Comparison of ENCODE assay signal across 15 mouse cellular contexts in the genomic region with DNA sequence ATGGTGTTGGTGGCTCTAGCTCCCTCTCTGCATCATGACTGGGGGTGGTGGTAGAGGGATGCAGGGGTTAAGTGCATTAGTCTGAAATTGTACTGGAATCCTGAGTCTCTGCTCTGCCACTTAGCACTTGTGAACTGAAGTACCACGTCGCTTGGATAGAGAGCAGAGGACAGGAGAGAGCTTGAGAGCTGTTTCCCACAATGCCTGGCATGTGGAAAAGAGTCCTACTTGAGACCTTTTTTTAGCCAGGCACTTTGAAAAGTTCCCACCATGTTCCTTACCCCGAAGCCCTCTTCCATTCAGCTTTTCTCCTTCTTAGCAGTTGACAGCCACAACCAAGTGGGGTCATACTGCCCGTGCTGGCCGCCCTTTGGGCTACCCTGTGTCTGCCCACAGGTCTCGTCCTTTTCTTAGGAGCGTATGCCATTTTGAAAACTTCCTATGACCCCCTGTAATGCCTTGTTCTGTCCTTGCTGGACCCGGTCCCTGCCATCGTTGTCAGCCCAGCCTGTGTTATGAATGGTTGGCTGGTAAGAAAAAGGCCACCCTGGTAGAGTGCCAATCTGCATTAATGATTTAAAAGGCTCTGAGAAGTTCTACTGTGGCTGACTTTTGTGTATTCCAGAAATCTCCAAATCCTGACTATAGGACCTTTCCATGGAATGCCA. TPM values are rescaled to one million over a fixed set of nuclear protein-coding genes. Genes with fewer than 3 reads are reported as not detected.
DNase-seq lines count a peak whose midpoint lies in the region; ATAC-seq and TF ChIP-seq lines count a peak whose summit lies in the region.
"Had no signal": no experiment of that assay in that cellular context is flagged by ENCODE, and none has a peak within 500 bp of the region (broad histone marks: within the 10 kb centered on the region; RNA-seq: fewer than 3 reads in every experiment).

No protein-coding gene starts in this region.

- H3K4me3 ChIP-seq in forebrain, embryonic 16.5 days (replicated peaks; ENCODE audit: low read length) = no peak overlapping the region
- H3K4me3 ChIP-seq in forebrain, postnatal 0 days (ENCODE audit: low read depth, low read length) = no peak overlapping the region
- H3K4me3 ChIP-seq in heart, postnatal 0 days (ENCODE audit: low read depth, low read length) = no peak overlapping the region
- no peak overlapping the region for H3K4me3 ChIP-seq in lung, embryonic 14.5 days (ENCODE audit: low read depth, low read length)
- H3K4me3 ChIP-seq: embryonic facial prominence, embryonic 12.5 days; layer of hippocampus, adult 2 months; midbrain, embryonic 13.5 days had no signal

- no peak for TF ChIP-seq CTCF in forebrain, postnatal 0 days (IDR thresholded peaks at IDR 0.05; ENCODE audit: low read depth)
- no peak for TF ChIP-seq CTCF in heart, postnatal 0 days (IDR thresholded peaks at IDR 0.05; ENCODE audit: low read depth)
- TF ChIP-seq CTCF in lung, embryonic 14.5 days (IDR thresholded peaks at IDR 0.05; ENCODE audit: low read depth) = no peak

- intact Hi-C loops in heart, postnatal 36 days (cut with DNase I) = no loop called here

- no peak overlapping the region for H3K9ac ChIP-seq in forebrain, embryonic 16.5 days (replicated peaks; ENCODE audit: low read depth, low read length)
- no peak overlapping the region for H3K9ac ChIP-seq in forebrain, postnatal 0 days
- no peak overlapping the region for H3K9ac ChIP-seq in heart, postnatal 0 days (replicated peaks; ENCODE audit: low read depth, low read length)
- H3K9ac ChIP-seq in lung, embryonic 14.5 days = no peak overlapping the region
- H3K9ac ChIP-seq: embryonic facial prominence, embryonic 12.5 days; liver, postnatal 0 days; midbrain, embryonic 13.5 days had no signal

- H3K36me3 ChIP-seq in forebrain, embryonic 16.5 days (ENCODE audit: control insufficient read depth, insufficient read depth) = no peaks in the 10 kb centered on the region
- H3K36me3 ChIP-seq in forebrain, postnatal 0 days (ENCODE audit: insufficient read depth) = no peaks in the 10 kb centered on the region
- no peaks in the 10 kb centered on the region for H3K36me3 ChIP-seq in heart, postnatal 0 days (replicated peaks; ENCODE audit: control insufficient read depth, insufficient read depth, low read length)
- H3K36me3 ChIP-seq in lung, embryonic 14.5 days (ENCODE audit: insufficient read depth) = no peaks in the 10 kb centered on the region
- H3K36me3 ChIP-seq: embryonic facial prominence, embryonic 12.5 days; midbrain, embryonic 13.5 days had no signal

- no peak for DNase-seq in forebrain, postnatal 0 days
- peak; percentile 76 for DNase-seq in heart, postnatal 0 days (ENCODE audit: low spot score)
- no peak for DNase-seq in heart, postnatal 36 days
- DNase-seq in lung, embryonic 14.5 days = peak; percentile 54
- DNase-seq in lung, postnatal 14 days = no peak
- DNase-seq in kidney, postnatal 36 days = peak; percentile 74 to 82
- no peak for DNase-seq in B cell, adult 2 months
- DNase-seq: adrenal gland, postnatal 14 days; cerebellum, postnatal 25 days; liver, postnatal 0 days had no signal

- no peak overlapping the region for H3K4me2 ChIP-seq in forebrain, embryonic 16.5 days (ENCODE audit: low read length)
- H3K4me2 ChIP-seq in forebrain, postnatal 0 days (ENCODE audit: low read depth) = no peak overlapping the region
- no peak overlapping the region for H3K4me2 ChIP-seq in heart, postnatal 0 days (ENCODE audit: low read depth, low read length)
- H3K4me2 ChIP-seq in lung, embryonic 14.5 days = no peak overlapping the region
- H3K4me2 ChIP-seq: embryonic facial prominence, embryonic 12.5 days; midbrain, embryonic 13.5 days had no signal

- no peaks in the 10 kb centered on the region for H3K27me3 ChIP-seq in forebrain, embryonic 16.5 days (replicated peaks; ENCODE audit: control insufficient read depth, insufficient read depth, low read length)
- H3K27me3 ChIP-seq in forebrain, postnatal 0 days (ENCODE audit: insufficient read depth, low read length) = no peaks in the 10 kb centered on the region
- H3K27me3 ChIP-seq in heart, postnatal 0 days (ENCODE audit: control insufficient read depth, insufficient read depth, low read length) = no peaks in the 10 kb centered on the region
- H3K27me3 ChIP-seq in lung, embryonic 14.5 days (ENCODE audit: insufficient read depth, low read length) = no peaks in the 10 kb centered on the region

- WGBS in forebrain, embryonic 16.5 days = 32% methylated on average over 9 of the region's 9 CpGs
- 32% methylated on average over 9 of the region's 9 CpGs for WGBS in forebrain, postnatal 0 days
- 42% methylated on average over 9 of the region's 9 CpGs for WGBS in heart, postnatal 0 days
- WGBS in lung, embryonic 14.5 days = 59% methylated on average over 9 of the region's 9 CpGs

- H3K27ac ChIP-seq in forebrain, embryonic 16.5 days (ENCODE audit: low read length) = no peak overlapping the region
- H3K27ac ChIP-seq in forebrain, postnatal 0 days (ENCODE audit: low read depth, low read length) = no peak overlapping the region
- H3K27ac ChIP-seq in heart, postnatal 0 days (ENCODE audit: low read depth) = peak overlapping the region; percentile 74
- H3K27ac ChIP-seq in lung, embryonic 14.5 days (ENCODE audit: low read depth) = peak overlapping the region; percentile 55; the same call in 1 of the 2 replicates
- H3K27ac ChIP-seq: embryonic facial prominence, embryonic 12.5 days; layer of hippocampus, adult 2 months; midbrain, embryonic 13.5 days had no signal

- 0 out of 2 replicates have a peak, but pooled peaks have one; percentile 9 for ATAC-seq in forebrain, embryonic 16.5 days
- no peak for ATAC-seq in forebrain, postnatal 0 days
- peak; percentile 25; the same call in 1 of the 2 replicates for ATAC-seq in heart, postnatal 0 days (ENCODE audit: insufficient read depth, low read depth)
- ATAC-seq in lung, embryonic 14.5 days (ENCODE audit: insufficient read depth) = no peak
- ATAC-seq: inflammation-experienced regulatory T-cells, adult 6 months; liver, postnatal 0 days; midbrain, embryonic 13.5 days had no signal

- TF ChIP-seq EP300 in heart, postnatal 0 days (IDR thresholded peaks at IDR 0.05; ENCODE audit: low read depth) = no peak

- H3K9me3 ChIP-seq in forebrain, embryonic 16.5 days (ENCODE audit: control insufficient read depth, low read length) = no peaks in the 10 kb centered on the region
- no peaks in the 10 kb centered on the region for H3K9me3 ChIP-seq in forebrain, postnatal 0 days (ENCODE audit: low read length)
- no peaks in the 10 kb centered on the region for H3K9me3 ChIP-seq in heart, postnatal 0 days (replicated peaks; ENCODE audit: control insufficient read depth, low read length)
- H3K9me3 ChIP-seq in lung, embryonic 14.5 days (ENCODE audit: low read depth, low read length) = no peaks in the 10 kb centered on the region
- H3K9me3 ChIP-seq: embryonic facial prominence, embryonic 12.5 days; midbrain, embryonic 13.5 days had no signal

- peaks cover 6% of the 10 kb centered on the region for H3K4me1 ChIP-seq in forebrain, embryonic 16.5 days (replicated peaks; ENCODE audit: control insufficient read depth, insufficient read depth, low read length)
- no peaks in the 10 kb centered on the region for H3K4me1 ChIP-seq in forebrain, postnatal 0 days (ENCODE audit: insufficient read depth)
- H3K4me1 ChIP-seq in heart, postnatal 0 days (ENCODE audit: control insufficient read depth, insufficient read depth) = peaks cover 91% of the 10 kb centered on the region
- H3K4me1 ChIP-seq in lung, embryonic 14.5 days (ENCODE audit: insufficient read depth) = peaks cover 39% of the 10 kb centered on the region

RNA-seq across cellular contexts. Expression of gene Dab2ip, which starts 34.8 kb away (rescaled TPM):
- 39.3 and 42.8 TPM in 2 replicates for polyA plus RNA-seq in forebrain, embryonic 16.5 days (2015; fragmentation: Nextera tagmentation; extraction: Ambion mirVana)
- total RNA-seq in forebrain, postnatal 0 days (2014; rRNA removed) = 112 and 119 TPM in 2 replicates
- 54.9 and 65.4 TPM in 2 replicates for polyA plus RNA-seq in forebrain, postnatal 0 days (2015; fragmentation: Nextera tagmentation; extraction: Ambion mirVana)
- 57.7 and 61.1 TPM in 2 replicates for total RNA-seq in heart, postnatal 0 days (2014; rRNA removed; ENCODE audit: low replicate concordance)
- 23.8 and 23.9 TPM in 2 replicates for polyA plus RNA-seq in heart, postnatal 0 days (2015; fragmentation: Nextera tagmentation; extraction: Ambion mirVana)
- 10 to 100 TPM; 41.7 to 54.2 TPM for total RNA-seq in heart, postnatal 36 days (2021)
- 51.7 and 61.4 TPM in 2 replicates for polyA plus RNA-seq in lung, embryonic 14.5 days (2014; fragmentation: Nextera tagmentation; extraction: Ambion mirVana)

Comparison
In these comparisons a context has a peak if more than half of its experiments do, and no peak if none do; other contexts are left out.
1. ATAC-seq: peak in forebrain, embryonic 16.5 days (single experiment) and heart, postnatal 0 days (single experiment); none in forebrain, postnatal 0 days (single experiment) and lung, embryonic 14.5 days (single experiment).
2. DNase-seq: peak in heart, postnatal 0 days (single experiment), lung, embryonic 14.5 days (single experiment) and kidney, postnatal 36 days (2 of 2); none in forebrain, postnatal 0 days (single experiment), heart, postnatal 36 days (0 of 2), lung, postnatal 14 days (single experiment) and B cell, adult 2 months (0 of 2).
3. H3K27ac ChIP-seq: peak in heart, postnatal 0 days (single experiment) and lung, embryonic 14.5 days (single experiment); none in forebrain, embryonic 16.5 days (single experiment) and forebrain, postnatal 0 days (single experiment).